Mouse (Mus musculus) frontal cortex, postnatal 10 days (tissue): ENCODE measurements around the gene Mnd1.

ENCODE experiments used
- DNase-seq, 2 experiments: peaks; one replicate each; pipeline ENCODE4 v3.0.0; 2022; ENCODE audit warnings: low spot score in 2 of 2, mixed read lengths in 1 of 2

Gene Mnd1

GRCm38 (mm10) chr3:84157559-84158350 is 2.2 kb upstream of the Mnd1 start:
- no peak for DNase-seq

- DNase-seq, result no peak
These were observed 1.4 kb upstream of the Mnd1 start for GRCm38 (mm10) chr3:84157011-84157410.

DNA sequence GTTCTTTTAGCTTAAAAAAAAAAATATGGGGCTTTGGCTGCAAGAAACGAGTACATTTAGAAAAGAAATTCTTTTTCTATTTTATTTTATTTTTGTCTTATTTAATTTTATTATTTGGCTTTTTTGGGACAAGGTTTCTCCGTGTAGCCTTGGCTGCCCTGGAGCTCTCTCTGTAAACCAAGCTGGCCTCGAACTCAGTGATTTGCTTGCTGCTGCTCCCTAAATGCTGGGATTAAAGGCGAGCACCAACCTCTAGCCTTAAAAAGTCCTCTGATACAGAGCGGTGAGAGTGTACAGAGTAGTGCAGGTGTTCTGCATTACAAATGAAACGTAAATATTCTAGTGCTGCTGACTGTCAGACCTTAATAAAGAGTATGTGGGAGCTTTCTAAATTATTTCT is 519 bp upstream of the Mnd1 start:
- no peak for DNase-seq

DNA sequence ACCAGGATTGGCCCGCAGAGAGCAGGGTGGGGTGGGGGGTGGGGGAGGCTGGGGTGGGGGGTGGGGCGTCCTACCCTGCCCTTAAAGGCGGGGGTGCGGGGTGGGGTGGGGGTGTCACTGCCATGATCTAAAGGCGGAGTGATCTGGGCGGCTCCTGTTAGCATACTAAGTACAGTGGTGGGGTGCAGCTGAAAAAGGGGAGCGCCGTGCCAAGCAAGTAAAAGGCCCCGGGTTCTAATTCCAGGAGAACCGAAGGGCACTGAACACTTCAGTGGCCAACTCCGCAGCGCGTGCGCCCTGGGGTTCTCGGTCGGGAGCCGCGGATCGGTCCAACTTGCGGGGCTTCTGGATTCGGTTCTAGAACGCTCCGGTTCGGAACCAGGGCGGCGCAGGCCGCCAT is 440 bp downstream of the Mnd1 start:
- DNase-seq, result no peak

- no peak for DNase-seq
These were observed 855 bp downstream of the Mnd1 start for GRCm38 (mm10) chr3:84154721-84155141.

- DNase-seq, result no peak
These were observed 5.8 kb downstream of the Mnd1 start for GRCm38 (mm10) chr3:84149831-84150230.

- no peak for DNase-seq
These were observed 14.6 kb downstream of the Mnd1 start for GRCm38 (mm10) chr3:84140947-84141346.

- no peak for DNase-seq
These were observed 19.1 kb downstream of the Mnd1 start for GRCm38 (mm10) chr3:84136509-84136908.

DNA sequence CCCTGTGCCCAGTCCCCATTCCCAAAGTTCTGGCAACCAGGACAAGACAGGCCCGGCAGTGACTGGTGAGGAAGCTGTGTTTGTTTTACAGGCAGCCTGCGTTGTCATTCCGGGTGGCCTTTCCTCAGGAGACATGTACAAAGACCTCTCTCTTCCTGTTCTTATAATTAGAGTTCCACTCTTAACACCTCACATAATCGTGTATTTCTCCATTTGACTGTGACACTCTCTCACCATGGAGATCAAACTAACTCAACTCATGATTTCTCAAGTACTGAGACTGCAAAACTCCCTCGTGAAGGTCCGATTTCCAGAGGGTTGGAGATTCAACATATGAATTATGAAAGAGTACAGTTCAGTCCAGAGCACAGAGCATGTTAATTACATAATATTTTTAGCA is 19.7 kb downstream of the Mnd1 start:
- no peak for DNase-seq

- DNase-seq, result no peak
These were observed 20.2 kb downstream of the Mnd1 start for GRCm38 (mm10) chr3:84135387-84135786.

- DNase-seq, result no peak
These were observed 24.2 kb downstream of the Mnd1 start for GRCm38 (mm10) chr3:84131369-84131768.

DNA sequence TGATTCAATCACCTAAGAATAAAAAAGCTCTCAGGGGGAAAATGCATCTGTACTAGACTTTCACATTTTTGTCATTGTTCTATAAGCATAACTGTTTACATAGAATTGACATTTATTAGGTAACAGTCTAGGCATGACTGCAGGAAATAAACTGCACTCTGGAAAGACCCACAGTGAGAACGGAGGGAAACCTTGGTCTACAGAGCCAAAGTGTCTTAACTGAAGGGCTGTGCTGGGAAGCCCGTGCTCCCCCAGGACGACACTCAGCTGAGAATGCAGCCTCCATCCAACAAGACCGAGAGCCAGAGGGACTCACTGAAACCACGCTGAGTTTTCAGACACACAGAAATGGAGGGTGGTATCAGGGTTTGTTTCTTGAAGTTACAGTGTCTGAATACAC is 24.8 kb downstream of the Mnd1 start:
- DNase-seq, result no peak

GRCm38 (mm10) chr3:84128871-84129870 is 26.4 kb downstream of the Mnd1 start:
- DNase-seq, result no peak

- DNase-seq, result no peak
These were observed 28.2 kb downstream of the Mnd1 start for GRCm38 (mm10) chr3:84127431-84127830.

DNA sequence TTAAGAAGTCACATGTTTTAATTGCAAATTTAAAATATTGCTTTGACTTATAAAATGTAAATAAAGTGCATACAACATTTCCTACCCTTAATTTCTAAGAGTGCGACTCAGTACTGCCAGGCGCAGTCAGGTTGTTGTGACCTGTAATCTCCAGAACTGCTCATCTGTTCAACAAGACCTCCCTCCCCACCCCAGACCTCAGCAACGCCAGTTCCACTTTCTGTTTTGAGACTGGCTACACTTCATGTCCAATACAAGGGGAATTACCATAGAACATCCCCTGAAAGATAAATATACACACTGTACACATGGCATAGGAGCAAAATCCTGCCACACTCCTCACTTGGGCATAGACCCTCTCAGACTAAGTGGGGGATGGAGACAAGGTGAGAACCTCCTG is 28.9 kb downstream of the Mnd1 start:
- no peak for DNase-seq

GRCm38 (mm10) chr3:84125704-84126289 is 29.8 kb downstream of the Mnd1 start:
- no peak for DNase-seq

DNA sequence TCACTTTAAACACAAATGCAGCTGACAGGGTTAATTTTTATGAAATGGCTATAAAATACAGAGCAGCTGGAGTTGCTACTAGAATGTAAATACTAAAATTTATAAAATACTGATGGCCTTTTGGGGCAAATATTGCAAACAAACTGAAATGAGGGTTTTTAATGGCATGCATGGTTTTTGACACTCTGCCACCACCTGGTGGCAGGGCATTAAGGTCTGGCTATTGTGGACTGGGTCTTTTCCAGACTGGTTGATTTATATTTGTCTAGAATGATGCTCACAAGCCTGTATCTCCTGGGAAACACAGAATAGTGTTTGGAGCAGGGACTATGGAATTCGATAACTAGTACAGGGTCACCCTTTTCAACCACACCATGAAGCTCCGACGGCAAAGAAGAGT is 32.1 kb downstream of the Mnd1 start:
- no peak for DNase-seq

DNA sequence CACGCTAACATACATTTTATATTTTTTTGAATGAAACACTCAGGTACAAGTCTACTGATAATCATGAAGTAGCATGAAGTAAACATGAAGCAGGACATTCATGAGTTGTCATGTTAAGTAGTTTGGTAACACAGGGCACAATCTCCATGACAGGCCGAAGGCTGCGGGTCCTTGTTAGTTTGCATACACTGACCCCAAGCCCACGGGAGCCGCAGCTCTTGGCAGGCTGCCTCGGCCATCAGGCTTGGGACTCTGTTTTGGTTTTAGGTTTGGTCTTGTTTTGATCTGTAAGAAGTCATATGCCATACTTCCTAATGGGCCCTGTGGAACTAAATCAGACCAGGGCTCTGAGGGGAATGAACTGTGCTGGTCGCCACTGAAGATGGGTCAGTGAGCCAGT is 36.9 kb downstream of the Mnd1 start:
- no peak for DNase-seq

DNA sequence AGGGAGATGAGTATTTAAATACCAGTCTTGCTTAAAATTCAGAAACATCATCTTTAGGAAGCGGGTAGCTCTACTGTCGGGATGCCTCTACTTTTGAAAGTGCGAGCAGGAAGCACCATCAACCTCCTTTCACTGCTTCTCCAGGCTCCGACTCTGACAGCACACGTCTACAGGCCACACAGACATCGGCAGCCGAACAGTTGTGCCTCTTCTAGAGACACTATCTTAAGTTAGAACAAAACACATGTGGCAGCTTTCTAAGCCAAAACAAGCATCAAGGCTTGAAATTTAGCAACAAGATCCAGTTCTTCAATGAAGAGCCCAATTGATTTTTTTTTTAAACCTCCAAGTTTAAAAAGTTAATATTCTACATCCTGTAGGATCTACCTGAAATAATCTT is 37.4 kb downstream of the Mnd1 start:
- no peak for DNase-seq

DNA sequence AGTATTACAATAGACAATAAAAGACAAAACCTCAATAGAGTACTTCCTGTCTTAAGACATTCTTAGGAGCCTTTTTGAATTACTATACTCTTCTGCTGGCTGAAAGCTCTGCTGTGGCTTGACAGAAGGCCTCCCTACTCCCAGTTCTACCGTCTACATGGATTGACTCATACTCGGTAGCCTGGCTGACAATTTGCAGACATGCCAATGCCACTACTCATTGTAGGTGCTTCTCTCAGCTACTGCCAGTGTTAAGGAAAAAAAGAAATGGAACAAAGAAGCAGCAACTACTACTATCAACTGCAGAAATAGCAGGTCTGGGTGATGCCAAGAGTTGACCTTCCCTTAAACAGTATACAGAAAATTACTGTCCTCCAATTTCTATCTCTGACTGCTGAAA is 47.0 kb downstream of the Mnd1 start:
- DNase-seq, result no peak

DNA sequence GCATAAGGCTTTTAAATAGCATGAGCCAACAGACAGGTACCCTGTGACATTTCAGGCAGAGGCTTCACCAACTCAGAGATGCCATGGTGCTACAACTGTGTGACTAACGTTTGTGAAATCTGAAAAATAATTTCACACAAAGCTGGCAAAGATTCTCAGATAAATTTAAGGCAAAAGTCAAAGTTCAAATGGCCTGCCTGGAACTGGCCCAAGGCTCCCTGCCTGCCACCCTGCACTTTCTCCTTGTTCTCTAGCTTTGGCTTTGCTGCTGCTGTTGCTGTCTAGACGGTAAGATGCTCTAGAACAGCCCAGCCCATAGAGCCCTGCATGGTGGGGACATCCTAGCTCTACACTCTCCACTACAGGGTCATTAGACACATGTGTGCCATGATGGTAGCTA is 49.5 kb downstream of the Mnd1 start:
- no peak for DNase-seq

DNA sequence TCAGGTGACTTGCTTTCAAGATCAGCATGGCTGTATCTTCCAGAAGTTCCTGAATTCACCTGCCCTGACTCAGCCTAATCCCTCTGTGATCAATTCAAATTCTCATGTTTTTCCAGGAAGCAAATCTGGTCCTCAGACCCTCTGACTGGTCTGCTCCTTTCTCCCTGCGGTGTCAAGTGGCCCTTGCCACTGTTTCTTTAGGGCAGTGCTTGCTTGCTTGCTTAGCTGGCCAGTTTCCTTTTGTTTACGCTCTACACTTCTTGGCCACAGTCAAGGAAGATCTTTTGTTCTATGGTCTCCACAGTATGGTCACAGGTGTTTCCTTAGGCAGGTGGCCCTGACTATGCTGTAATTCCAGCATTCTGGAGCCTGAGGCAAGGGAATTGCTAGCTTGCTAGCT is 52.0 kb downstream of the Mnd1 start:
- no peak for DNase-seq
